Mouse (Mus musculus): ENCODE data around the gene Pnldc1. TPM values are rescaled to one million over a fixed set of nuclear protein-coding genes. Genes with fewer than 3 reads are reported as not detected.
"Not testable (repeated sequence)": the region's sequence is repeated elsewhere in the genome, so short reads cannot be mapped to it uniquely, and the experiment has no call there.

Gene Pnldc1
- polyA plus RNA-seq (2015; fragmentation: Nextera tagmentation; extraction: Ambion mirVana): 2.0 and 2.2 TPM in 2 replicates

DNA sequence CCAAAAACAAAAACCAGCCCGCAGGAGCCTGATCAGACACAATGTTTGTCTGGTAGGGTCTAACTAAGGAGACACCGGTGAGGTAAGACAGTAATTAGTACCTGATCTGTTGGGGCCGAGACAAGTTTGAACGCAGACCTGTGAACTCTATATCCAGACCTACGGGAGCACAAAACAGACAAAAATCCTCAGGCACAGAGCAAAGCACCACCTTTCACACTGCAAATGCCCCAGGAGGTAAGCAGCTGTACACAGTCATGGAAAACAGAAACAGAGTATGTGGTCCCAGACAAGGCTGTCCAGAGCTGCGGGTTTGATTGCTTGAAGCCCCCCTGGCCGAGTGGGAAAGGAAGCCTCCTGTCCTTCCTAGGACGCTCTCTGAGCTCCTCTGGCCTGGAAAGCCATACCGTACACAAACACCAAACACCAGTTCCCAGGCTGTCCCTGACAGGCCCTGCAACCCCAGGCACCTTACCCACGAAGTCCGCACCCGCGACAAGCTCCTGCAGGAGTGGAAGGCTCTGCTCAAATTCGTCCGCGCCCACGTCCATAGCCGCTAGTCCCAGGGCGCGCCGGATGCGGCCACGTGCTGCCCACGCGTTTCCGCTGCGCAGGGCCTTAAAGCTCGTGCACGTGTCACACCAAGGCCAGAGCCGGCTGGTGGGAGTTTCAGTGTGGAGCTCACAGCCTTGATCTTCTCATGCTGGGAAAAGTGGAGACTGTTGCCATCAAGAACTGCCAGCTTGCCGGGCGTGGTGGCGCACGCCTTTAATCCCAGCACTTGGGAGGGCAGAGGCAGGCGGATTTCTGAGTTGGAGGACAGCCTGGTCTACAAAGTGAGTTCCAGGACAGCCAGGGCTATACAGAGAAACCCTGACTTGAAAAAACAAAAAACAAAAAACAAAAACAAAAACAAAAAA lies at the start of gene Pnldc1:
Gene Pnldc1, minus strand, starts transcription at position 870 of the 920 bp plus-strand sequence.
- H3K9me3 ChIP-seq: no peaks in the 10 kb centered on the region
- H3K4me2 ChIP-seq: no peak within 1 kb of the TSS
- no peak within 1 kb of the TSS for H3K27ac ChIP-seq
- H3K4me3 ChIP-seq: no peak within 1 kb of the TSS
- no peak for ATAC-seq (ENCODE audit: low FRiP score)
- peaks cover 61% of the 10 kb centered on the region for H3K36me3 ChIP-seq
- H3K27me3 ChIP-seq: no peaks in the 10 kb centered on the region
- 79% methylated on average over 35 of the region's 35 CpGs for WGBS
- H3K9ac ChIP-seq: no peak within 1 kb of the TSS
- 0 out of 2 replicates have a peak, but pooled peaks cover under 1% of the 10 kb centered on the region for H3K4me1 ChIP-seq (replicated peaks)

DNA sequence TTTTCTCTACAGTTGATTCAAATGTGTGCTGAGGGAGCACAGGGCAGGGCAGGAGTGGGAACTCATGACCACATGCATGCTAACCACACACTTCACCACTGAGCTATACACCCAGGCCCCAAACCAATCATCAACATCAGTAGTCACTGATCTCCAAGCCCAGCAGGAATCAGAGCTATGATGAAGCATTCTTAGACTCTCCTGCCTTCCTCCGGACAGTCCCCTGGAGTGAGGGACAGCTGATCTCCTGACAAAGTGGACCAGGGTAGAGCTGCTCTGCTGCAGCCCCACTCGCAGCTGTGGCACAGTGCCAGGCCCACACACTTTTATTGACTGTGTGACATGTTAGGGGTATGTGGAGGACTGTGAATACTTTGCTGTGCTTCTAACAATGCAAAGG lies 49.3 kb upstream of the Pnldc1 start:
- ATAC-seq (ENCODE audit: low FRiP score); H3K9me3 ChIP-seq; H3K27ac ChIP-seq; H3K27me3 ChIP-seq: not testable (repeated sequence)
- H3K4me3 ChIP-seq: peak overlapping the region; percentile 35
- peak overlapping the region; percentile 58 for H3K4me2 ChIP-seq
- H3K4me1 ChIP-seq (replicated peaks): peaks cover 25% of the 10 kb centered on the region
- 12% methylated on average over 2 of the region's 2 CpGs for WGBS
- H3K36me3 ChIP-seq: peaks cover 24% of the 10 kb centered on the region
- peak overlapping the region; percentile 61; the same call in 1 of the 2 replicates for H3K9ac ChIP-seq

DNA sequence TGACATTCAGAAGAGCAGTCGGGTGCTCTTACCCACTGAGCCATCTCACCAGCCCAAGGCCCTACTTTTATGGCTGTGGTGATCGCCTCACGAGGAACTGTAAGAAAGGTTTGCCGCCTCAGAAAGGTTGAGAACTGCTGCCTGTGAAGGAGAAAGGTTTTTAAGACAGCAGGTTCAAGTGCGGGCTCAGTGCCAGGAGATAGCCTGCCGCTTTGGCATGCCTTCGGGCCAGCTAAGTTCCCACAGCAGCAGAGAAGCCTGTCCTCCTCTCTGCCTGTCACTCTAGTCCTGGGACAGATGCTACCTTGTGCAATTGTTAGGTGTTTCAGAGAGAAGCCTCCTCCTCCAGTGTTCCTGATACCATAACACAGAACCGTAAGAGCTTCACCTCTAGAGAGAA lies 46.6 kb upstream of the Pnldc1 start:
- Histone ChIP-seq H3K9ac (no peak overlapping the region), H3K36me3 (peaks cover 44% of the 10 kb centered on the region)
- WGBS: 92% methylated on average over 8 of the region's 8 CpGs

DNA sequence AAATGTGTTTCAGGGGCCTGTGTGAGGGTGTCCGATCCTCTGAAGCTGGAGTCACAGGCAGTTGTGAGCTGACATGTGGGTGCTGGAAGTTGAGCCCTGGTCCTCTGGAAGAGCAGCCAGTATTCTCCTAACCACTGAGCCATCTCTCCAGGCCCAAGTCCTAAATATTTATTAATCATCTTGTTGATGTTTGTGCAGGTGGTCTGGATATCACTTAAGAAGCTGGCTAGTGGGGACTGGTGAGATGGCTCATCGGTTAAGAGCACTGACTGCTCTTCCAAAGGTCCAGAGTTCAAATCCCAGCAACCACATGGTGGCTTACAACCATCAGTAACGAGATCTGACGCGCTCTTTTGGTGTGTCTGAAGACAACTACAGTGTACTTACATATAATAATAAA lies 39.6 kb upstream of the Pnldc1 start:
- Histone ChIP-seq H3K9me3 (no peaks in the 10 kb centered on the region), H3K27ac (no peak overlapping the region), H3K9ac (no peak overlapping the region), H3K36me3 (peaks cover 75% of the 10 kb centered on the region), H3K4me2 (no peak overlapping the region), H3K27me3 (no peaks in the 10 kb centered on the region), H3K4me3 (no peak overlapping the region), H3K4me1 (replicated peaks) (no peaks in the 10 kb centered on the region)
- WGBS: 96% methylated on average over 5 of the region's 5 CpGs
- no peak for ATAC-seq (ENCODE audit: low FRiP score)

More for the DNA sequence above, 46.6 kb upstream of the Pnldc1 start:
- Histone ChIP-seq H3K27me3 (no peaks in the 10 kb centered on the region), H3K27ac (no peak overlapping the region), H3K4me1 (replicated peaks) (peaks cover 25% of the 10 kb centered on the region), H3K4me2 (no peak overlapping the region), H3K9me3 (no peaks in the 10 kb centered on the region), H3K4me3 (no peak overlapping the region)
- ATAC-seq (ENCODE audit: low FRiP score): no peak

DNA sequence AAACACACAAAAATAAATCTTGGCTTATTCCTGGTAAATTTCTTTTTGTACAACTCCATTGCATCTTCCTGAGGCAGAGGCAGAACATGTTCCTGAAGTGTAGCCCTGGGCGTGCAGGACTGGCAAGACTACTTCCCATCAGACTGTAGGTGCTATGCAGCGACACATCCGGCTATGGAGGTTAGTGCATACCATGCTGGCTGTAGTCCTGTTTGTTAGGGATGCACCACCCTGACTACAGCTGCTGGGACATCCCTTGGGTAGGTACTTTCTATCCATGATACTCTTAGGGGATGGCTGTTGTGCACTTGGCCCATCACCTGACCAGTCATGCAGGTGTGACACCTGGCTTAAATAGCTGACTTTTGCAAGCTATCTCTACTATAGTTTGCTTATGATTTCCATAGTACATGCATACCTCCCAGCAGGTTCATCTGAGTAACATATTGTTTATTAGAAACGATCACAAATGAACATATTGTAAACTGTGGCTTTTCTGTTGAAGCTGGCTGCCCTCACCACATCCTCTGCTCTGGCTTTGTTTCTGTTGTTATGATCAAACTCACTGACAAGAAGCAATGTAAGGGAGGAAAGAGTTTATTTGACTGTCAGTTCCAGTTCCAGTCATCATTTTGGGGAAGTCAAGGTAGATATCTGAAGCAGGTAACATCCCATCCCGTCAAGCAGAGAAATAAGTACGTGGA lies 32.6 kb upstream of the Pnldc1 start:
- 94% methylated on average over 6 of the region's 6 CpGs for WGBS
- H3K27ac ChIP-seq: no peak overlapping the region
- H3K4me2 ChIP-seq: no peak overlapping the region
- ATAC-seq (ENCODE audit: low FRiP score): no peak
- no peak overlapping the region for H3K4me3 ChIP-seq
- peaks cover 50% of the 10 kb centered on the region for H3K36me3 ChIP-seq
- no peaks in the 10 kb centered on the region for H3K9me3 ChIP-seq
- no peaks in the 10 kb centered on the region for H3K27me3 ChIP-seq
- peaks cover 9% of the 10 kb centered on the region for H3K4me1 ChIP-seq (replicated peaks)
- H3K9ac ChIP-seq: no peak overlapping the region

DNA sequence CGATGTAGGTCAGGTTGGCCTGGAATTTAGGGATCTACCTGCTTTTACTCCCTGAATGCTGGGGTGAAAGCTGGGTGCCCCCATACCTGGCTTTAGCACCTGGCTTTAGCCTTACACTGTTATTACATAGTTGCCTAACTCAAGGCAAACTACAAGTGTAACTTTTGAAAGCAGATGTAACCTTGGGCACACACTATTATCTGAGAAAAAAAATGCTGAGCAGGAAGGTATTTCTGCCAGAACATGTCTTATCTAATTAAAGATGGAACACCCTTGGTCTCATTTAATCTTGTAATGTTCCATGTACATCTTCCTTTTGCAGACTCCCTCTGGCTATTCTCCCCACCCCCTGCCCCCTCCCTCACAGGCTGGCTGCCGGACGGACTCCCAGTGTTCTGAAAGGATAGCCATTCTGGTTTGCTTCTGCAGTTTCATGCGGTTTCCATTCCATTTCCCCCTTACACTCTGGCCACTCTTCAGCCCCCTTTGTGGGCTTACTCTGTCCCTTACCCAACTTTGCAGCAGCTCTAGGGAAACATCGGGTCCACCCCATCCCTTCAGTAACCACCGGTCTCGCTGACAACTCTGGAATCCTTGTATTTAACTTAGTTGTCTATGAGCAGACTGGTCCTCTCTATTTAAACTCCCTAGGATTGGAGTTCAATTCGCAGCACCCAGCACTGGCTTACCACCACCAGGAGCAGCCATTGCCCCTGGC lies 31.7 kb upstream of the Pnldc1 start:
- Histone ChIP-seq H3K9ac (no peak overlapping the region), H3K4me1 (replicated peaks) (peaks cover 9% of the 10 kb centered on the region), H3K4me3 (no peak overlapping the region), H3K27me3 (no peaks in the 10 kb centered on the region), H3K4me2 (no peak overlapping the region), H3K27ac (no peak overlapping the region), H3K36me3 (peaks cover 45% of the 10 kb centered on the region), H3K9me3 (no peaks in the 10 kb centered on the region)
- no peak for ATAC-seq (ENCODE audit: low FRiP score)
- WGBS: 84% methylated on average over 8 of the region's 8 CpGs

DNA sequence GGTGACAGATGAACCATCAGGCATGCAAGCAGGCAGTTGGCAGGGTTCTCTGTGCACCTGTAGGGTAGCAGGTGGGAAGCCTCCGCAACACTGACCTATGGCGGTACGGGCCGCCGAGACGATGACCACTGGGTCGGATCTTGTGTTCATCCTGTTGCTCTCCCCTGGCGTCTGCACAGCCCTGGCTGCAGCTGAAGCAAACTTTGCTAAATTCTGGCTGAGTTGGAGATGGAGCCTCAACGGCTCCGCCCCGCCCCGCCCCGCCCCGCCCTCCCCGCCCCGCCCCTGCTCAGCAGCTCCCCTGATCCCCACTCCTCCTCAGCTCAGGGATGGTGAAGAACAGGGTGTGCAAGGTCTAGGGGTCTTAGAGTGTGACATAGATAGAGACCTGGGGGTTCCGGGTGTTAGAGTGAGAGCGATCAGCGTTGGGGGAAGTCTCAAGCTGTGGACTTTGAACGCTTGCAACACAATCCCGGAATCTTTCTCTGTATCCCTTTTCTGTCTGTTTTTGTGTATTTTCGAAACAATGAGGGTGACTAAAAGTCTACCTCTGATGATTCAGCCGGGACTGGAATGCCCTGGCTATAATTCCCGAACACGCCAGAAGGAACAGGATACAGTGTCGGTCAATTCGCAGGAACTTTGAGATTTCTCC lies 30.2 kb upstream of the Pnldc1 start, which contains the start of gene Acat3:
Gene Acat3, minus strand, starts transcription at position 450 of the 655 bp plus-strand sequence.
- peaks cover 9% of the 10 kb centered on the region for H3K4me1 ChIP-seq (replicated peaks)
- 16% methylated on average over 27 of the region's 27 CpGs for WGBS
- ATAC-seq (ENCODE audit: low FRiP score): peak; percentile 60
- H3K27me3 ChIP-seq: no peaks in the 10 kb centered on the region
- peak within 1 kb of the TSS; percentile 5; the same call in 1 of the 2 replicates for H3K9ac ChIP-seq
- peak within 1 kb of the TSS; percentile 20 for H3K4me3 ChIP-seq
- H3K27ac ChIP-seq: no peak within 1 kb of the TSS
- no peaks in the 10 kb centered on the region for H3K9me3 ChIP-seq
- peak within 1 kb of the TSS; percentile 48 for H3K4me2 ChIP-seq
- H3K36me3 ChIP-seq: peaks cover 34% of the 10 kb centered on the region

DNA sequence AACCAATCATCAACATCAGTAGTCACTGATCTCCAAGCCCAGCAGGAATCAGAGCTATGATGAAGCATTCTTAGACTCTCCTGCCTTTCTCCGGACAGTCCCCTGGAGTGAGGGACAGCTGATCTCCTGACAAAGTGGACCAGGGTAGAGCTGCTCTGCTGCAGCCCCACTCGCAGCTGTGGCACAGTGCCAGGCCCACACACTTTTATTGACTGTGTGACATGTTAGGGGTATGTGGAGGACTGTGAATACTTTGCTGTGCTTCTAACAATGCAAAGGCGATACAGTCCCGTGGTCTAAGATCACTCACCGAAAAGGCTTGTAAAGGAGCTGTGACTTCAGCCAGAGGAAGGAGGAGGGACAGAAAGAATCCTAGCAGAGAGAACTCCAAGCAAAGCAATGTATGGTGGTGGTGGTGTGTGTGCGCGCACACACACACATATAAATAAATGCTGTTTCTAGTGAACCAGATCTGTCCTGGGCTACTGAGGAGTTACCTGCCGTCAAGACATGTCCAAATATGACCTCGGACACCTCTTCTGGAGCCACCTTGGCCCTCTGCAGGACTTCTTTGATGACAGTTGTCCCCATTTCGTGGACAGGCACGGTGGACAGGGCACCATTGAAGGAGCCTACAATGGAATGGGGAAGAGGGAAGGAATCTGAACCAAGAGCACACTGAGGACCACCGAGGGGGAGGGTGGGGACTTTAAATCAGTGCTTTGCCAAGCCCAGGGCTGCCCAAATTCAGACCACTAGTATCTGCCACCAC lies 29.5 kb upstream of the Pnldc1 start:
- 50% methylated on average over 3 of the region's 12 CpGs for WGBS
- H3K4me3 ChIP-seq; H3K9ac ChIP-seq; H3K9me3 ChIP-seq; H3K4me1 ChIP-seq (replicated peaks); H3K27ac ChIP-seq; H3K27me3 ChIP-seq: not testable (repeated sequence)
- peaks cover 26% of the 10 kb centered on the region for H3K36me3 ChIP-seq
- peak overlapping the region; percentile 48 for H3K4me2 ChIP-seq
- peak; percentile 70 for ATAC-seq (ENCODE audit: low FRiP score)

DNA sequence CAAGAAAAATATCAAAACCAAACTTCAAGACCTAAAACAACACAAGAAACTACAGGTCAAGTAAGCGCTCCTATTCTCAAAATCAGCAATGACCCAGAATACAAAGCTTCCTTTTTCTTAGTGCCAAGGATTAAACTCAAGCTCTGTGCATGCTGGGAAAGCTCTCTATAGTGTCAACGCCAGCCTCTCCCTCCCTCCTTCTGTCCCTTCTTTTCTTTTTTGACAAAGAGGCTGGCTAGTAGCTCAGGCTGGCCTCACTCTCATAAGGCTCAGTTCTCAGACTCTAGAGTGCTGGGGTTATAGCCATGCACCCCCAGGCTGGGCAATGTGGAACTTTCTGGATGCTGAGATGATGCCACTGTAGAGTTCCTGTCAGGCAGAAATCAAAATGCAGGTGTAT lies 28.0 kb upstream of the Pnldc1 start:
- no peak overlapping the region for H3K27ac ChIP-seq
- 42% methylated on average over 2 of the region's 2 CpGs for WGBS
- no peak overlapping the region for H3K4me3 ChIP-seq
- H3K9ac ChIP-seq: no peak overlapping the region
- H3K4me1 ChIP-seq (replicated peaks): peaks cover 9% of the 10 kb centered on the region
- no peak for ATAC-seq (ENCODE audit: low FRiP score)
- no peaks in the 10 kb centered on the region for H3K9me3 ChIP-seq
- H3K27me3 ChIP-seq: no peaks in the 10 kb centered on the region
- H3K4me2 ChIP-seq: no peak overlapping the region
- peaks cover 14% of the 10 kb centered on the region for H3K36me3 ChIP-seq

DNA sequence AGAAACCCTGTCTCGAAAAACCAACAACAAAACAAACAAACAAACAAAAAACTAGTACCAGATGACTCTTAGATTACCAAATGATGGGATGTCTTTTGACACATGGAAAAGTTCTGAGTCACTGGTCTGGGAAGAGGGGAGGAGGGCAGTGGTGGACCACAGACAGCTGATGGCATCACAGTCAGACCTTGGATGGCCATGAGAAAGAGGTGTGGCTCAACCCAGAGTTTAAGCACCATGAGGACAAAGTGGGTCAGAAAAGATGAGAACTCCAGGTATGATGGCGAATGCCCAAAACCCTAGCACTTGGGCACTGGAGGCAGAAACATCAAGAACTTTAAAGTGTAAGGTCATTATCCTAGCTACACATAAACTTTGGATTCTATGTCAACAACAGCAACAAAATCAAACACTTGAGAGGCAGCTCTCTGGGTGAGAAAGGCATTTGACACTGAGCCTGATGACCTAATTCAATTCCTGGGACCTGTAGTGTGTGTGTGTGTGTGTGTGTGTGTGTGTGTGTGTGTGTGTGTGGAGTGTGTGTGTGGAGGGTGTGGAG lies 27.5 kb upstream of the Pnldc1 start:
- peaks cover 9% of the 10 kb centered on the region for H3K36me3 ChIP-seq
- 90% methylated on average over 2 of the region's 2 CpGs for WGBS
- no peak overlapping the region for H3K27ac ChIP-seq
- peaks cover 9% of the 10 kb centered on the region for H3K4me1 ChIP-seq (replicated peaks)
- ATAC-seq (ENCODE audit: low FRiP score): no peak
- no peaks in the 10 kb centered on the region for H3K9me3 ChIP-seq
- H3K9ac ChIP-seq: no peak overlapping the region
- H3K4me2 ChIP-seq: no peak overlapping the region
- no peaks in the 10 kb centered on the region for H3K27me3 ChIP-seq
- H3K4me3 ChIP-seq: no peak overlapping the region

DNA sequence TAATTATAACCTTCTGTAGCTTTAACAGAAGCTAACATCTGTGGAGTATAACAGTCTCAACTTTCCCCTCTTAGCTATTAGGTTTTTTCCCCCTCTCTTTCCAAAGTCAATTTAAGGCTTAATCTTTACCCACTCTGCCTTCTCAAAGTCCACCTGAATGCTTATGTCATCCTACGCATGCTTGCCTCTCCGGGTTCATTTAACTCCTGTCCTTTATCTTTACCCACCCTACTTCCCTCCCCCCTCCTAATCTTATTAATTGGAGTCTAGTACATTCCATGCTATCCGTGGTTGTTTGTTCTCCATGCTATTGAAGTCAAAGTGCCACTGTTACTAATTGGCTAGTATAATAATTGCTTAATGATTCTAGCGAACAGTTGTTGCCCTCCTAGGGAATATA lies 25.7 kb upstream of the Pnldc1 start:
- Histone ChIP-seq H3K4me3 (no peak overlapping the region), H3K4me2 (no peak overlapping the region), H3K27ac (no peak overlapping the region), H3K9me3 (no peaks in the 10 kb centered on the region), H3K36me3 (no peaks in the 10 kb centered on the region), H3K27me3 (no peaks in the 10 kb centered on the region), H3K4me1 (replicated peaks) (peaks cover 8% of the 10 kb centered on the region), H3K9ac (no peak overlapping the region)
- ATAC-seq (ENCODE audit: low FRiP score): no peak
- 77% methylated on average over 4 of the region's 4 CpGs for WGBS
